Mouse (Mus musculus) forebrain, embryonic 12.5 days (tissue): ENCODE measurements around the gene Elf1. TPM values are rescaled to one million over a fixed set of nuclear protein-coding genes. Genes with fewer than 3 reads are reported as not detected.

Experiments
- microRNA-seq: library from miRNA; unstranded; fragments of <30 nt; microRNA quantifications from one replicate; pipeline ENCODE4, GENCODE M21; 2017
- polyA plus RNA-seq: library from polyadenylated mRNA; unstranded; fragments of >200 nt; fragmentation: Nextera tagmentation; extraction: Ambion mirVana; gene quantifications from 2 replicates; pipeline ENCODE4 v1.2.1, GENCODE M21; 2016

Elf1 gene
- polyA plus RNA-seq, 1 experiment from 2014 or later = 5.7 TPM

Small RNAs within 50 kb of the gene (microRNA-seq; reads per million reads assigned to microRNA genes)
- not detected for gene Gm27857

Other genes starting within 250 kb of the Elf1 start
- gene Zfp957, start 233.8 kb upstream of the Elf1 start, polyA plus RNA-seq = not detected in 2 replicates
- gene Rgcc, start 179.5 kb upstream of the Elf1 start, polyA plus RNA-seq = 70.2 and 86.8 TPM in 2 replicates
- gene Naa16, start 90.4 kb upstream of the Elf1 start, polyA plus RNA-seq = 44.0 and 44.3 TPM in 2 replicates
- 8.5 and 11.1 TPM in 2 replicates for gene Mtrf1, start 83.4 kb upstream of the Elf1 start, polyA plus RNA-seq
- gene Kbtbd7, start 54.7 kb upstream of the Elf1 start, polyA plus RNA-seq = 22.4 and 23.4 TPM in 2 replicates
- gene Kbtbd6, start 29.4 kb upstream of the Elf1 start, polyA plus RNA-seq = 6.1 and 6.2 TPM in 2 replicates
- gene Wbp4, start 326 bp downstream of the Elf1 start, polyA plus RNA-seq = 55.9 and 56.7 TPM in 2 replicates
- gene Sugt1, start 106.5 kb downstream of the Elf1 start, polyA plus RNA-seq = 135 and 137 TPM in 2 replicates
- 6.9 and 8.6 TPM in 2 replicates for gene Cnmd, start 181.0 kb downstream of the Elf1 start, polyA plus RNA-seq